Mouse (Mus musculus): ENCODE measurements at regions not wholly inside any gene's neighbourhood (a gene's known extent, or its start where the extent isn't known, plus 50 kb on each side); places are given as distances from the start of the nearest gene placed in this dataset.

- DNase-seq (ENCODE audit: low spot score in 2 of 2): no peak
Observed at GRCm38 (mm10) chr19:6684921-6685320, 142.1 kb upstream of the Slc22a12 start.

DNA sequence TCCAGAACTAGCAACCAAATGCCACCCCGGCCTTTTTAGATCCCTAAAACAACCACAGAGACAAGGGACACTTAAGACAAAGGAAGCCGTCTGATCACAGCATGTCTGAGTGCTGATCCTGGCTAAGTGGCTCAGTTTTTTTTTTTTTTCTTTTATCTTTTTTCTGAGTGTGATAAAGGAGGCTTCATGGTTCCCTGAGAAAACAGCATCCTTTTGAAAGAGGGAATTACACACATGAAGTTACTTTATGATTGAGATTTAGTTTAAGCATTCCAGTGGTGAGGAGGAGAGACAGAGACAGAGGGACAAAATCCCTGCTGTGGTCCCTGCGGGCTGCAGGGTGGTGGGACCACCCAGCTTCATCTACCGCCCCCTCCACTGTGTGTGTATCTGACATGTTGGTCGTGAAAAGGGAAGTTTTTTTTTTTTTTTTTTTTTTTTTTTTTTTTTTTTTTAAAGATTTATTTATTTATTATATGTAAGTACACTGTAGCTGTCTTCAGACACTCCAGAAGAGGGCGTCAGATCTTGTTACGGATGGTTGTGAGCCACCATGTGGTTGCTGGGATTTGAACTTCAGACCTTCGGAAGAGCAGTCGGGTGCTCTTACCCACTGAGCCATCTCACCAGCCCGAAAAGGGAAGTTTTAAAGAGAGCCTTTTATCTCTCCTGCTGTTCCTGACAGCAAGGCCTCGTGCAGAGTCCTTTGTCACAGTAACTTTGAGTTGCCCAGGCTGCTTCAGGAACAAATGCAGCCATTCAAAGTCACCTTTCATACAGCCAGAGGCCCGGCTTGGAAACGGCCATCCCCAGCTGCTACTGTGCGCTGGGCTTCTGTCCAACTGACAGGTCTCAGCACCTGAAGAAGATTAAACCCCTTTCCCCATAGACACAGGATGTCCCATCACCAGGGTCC, 136.8 kb upstream of the Slc22a12 start:
- no peak for DNase-seq (ENCODE audit: low spot score in 2 of 2)

DNA sequence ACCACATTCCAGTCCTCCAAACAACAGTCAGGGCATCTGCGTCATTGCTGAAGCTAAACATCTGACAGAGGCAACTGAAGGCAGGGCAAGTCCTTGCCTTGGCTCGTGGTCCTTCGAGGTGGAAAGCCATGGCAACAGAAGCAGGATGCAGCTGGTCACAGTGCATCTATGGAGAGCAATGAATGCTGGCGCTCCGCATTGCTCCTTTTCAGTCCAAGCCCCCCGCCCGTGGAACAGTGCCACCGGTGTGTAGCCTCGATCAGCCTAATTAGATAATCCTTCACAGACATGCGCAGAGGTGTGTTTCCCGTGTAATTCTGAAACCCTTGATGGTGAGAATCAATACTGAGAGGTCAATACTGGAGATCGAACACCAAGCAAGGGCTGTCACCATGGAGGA, 134.7 kb upstream of the Slc22a12 start:
- no peak for DNase-seq (ENCODE audit: low spot score in 2 of 2)

GRCm38 (mm10) chr19:6675586-6675985, 132.8 kb upstream of the Slc22a12 start:
- DNase-seq (ENCODE audit: low spot score in 2 of 2): no peak

DNA sequence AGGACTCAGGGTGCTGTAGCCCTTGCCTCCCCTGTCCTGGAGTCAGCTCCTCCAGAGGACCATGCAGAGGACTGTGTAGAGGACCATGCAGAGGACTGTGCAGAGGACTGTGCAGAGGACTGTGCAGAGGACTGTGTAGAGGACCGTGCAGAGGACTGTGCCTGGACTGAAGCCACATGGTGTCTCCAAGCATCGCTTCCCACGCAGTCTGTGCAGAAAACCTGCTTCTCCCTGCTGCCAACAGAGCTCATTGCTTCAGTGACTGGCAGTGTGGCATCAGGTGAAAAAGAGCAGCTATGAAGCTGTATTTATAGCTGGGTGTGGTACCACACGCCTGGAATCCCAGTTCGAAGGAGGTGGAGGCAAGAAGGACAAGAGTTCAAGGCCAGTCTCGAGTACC, 128.9 kb upstream of the Slc22a12 start:
- peak; percentile 82 to 88 for DNase-seq (ENCODE audit: low spot score in 2 of 2)

- peak; percentile 57 to 68 for DNase-seq (ENCODE audit: low spot score in 2 of 2)
Observed at GRCm38 (mm10) chr19:6669881-6670280, 127.0 kb upstream of the Slc22a12 start.

GRCm38 (mm10) chr19:6668545-6668944, 125.7 kb upstream of the Slc22a12 start:
- DNase-seq (ENCODE audit: low spot score in 2 of 2): no peak

GRCm38 (mm10) chr19:6666187-6666722, 123.4 kb upstream of the Slc22a12 start:
- no peak for DNase-seq (ENCODE audit: low spot score in 2 of 2)

DNA sequence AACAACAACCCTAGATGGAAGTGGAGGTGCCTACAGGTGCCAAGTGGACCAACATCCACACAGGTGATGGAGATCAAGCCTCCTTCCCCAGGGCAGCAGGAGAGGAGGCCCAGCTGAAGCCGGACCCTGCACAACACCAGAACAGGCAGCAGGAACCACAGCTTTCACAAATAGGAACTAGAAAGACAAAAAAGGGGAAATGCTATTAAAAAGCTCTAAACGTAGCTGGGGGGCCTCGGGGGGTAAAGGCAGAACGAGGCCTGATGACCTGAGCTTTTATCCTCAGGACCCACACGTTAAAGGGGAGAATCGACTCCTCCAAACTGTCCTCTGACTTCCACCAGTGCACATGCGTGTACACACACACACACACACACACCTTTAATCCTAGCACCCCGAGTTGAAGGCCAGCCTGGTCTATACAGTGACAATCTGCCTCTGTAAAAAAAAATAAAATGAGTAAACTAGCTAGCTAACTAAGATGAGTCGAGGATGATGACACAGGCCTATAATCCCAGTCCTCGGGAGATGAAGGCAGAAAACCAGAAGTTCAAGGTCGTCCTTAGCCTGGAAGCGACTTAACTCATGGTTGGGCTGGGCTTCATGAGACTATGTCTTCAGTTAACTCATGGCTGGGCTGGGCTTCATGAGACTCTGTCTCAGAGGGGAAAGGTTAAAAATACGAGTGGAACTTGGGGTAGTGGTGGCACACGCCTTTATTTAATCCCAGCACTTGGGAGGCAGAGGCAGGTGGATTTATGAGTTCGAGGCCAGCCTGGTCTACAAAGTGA, 122.6 kb upstream of the Slc22a12 start:
- no peak for DNase-seq (ENCODE audit: low spot score in 2 of 2)

DNA sequence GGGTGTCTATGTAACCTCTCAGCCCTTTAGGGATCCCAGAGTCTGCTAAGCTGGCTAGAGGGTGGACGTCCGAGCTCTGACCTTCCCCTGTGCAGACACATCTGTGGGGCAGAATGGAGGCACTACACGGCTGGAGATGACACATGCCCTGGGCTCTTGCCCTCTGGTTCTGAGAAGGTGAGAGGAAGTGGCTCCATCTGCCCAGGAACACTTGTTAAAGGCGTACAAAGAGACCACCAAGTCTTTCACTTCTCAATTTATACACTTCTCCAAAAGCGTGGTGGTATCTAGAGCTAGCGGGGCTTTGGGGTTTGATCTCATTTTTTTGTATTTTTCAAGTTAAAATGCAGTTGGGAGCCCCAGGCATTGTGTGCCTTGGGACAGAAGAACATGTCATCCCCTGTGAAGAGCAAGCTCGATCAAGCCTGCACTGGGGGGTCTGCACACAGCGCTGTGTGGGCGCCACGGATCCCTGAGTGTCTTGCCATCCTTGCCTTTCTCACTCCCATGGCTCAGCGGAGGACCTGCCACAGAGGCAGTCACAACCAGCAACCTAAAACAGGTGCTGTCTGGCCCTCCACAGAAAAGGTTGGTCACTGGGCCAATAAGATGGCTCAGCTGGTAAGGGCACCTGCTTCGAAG, 121.6 kb upstream of the Slc22a12 start:
- no peak for DNase-seq (ENCODE audit: low spot score in 2 of 2)

DNA sequence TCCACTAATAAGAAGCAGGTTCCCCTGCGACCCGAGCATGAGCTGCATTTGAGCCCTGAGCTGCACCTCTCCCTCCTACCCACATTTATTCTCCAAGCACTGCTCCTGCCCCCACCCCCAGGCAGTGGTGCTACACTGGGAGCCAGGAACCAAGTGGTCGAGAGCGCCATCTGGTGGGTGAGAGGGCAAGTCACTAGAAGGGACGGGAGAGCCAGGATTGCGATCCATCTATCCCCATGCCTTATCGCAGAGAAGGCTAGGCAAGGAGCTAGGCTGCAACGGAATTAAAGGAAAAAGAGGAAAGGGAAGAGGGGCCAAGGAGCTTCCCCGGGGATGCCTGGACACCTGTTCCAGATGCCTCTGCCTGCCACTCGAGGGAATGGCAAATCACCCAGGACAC, 120.6 kb upstream of the Slc22a12 start:
- DNase-seq (ENCODE audit: low spot score in 2 of 2): peak; percentile 91 to 95

DNA sequence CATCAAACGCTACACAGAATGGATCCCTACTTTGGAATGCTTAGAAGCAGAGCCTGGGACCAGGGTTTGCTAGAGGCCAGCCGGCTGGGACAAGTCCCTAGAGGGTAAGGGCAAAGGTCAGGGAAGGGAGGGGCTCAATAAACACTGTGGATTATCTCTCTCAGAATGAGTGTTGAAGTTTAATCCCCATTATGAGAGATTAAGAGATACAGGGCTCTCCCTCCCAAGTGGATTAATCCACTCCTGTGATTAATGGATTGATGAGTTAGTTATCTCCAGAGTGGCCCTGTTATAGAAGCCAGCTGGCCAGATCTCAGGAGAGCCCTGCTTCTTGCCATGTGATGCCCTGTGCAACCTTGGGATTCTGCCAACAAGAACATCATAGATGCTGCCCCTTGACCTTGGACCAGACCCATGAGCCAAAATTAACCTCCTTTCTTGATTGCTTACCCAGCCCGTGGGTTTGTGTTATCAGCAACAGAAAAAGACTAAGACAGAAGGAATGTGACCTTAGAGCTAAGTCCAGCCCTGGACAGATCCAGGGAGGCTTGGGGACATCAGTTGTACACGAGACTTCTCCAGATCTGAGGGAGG, 119.6 kb upstream of the Slc22a12 start:
- DNase-seq (ENCODE audit: low spot score in 2 of 2): no peak

- no peak for DNase-seq (ENCODE audit: low spot score in 2 of 2)
Observed at GRCm38 (mm10) chr19:6661508-6661871, 118.7 kb upstream of the Slc22a12 start.

GRCm38 (mm10) chr19:6660723-6661507, 118.1 kb upstream of the Slc22a12 start:
- DNase-seq (ENCODE audit: low spot score in 2 of 2): no peak

DNA sequence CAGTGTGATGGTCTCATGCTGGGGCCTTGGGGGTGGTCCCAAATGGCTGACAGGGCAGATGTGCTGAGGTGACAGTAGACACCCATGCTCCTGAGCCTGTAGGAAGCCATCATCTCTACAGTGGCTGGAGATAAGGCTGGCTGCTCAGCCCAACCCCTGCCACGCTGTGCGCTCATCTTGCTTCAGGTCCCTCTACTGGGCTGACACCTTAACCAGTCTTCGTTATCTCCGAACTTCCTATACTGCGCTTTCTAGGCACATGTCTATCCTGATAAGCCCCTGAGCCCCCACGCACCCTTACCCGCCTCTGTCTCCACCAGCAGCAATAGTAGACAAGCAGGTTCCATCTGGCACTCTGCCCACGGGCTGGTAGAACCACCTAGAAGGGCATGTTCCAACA, 117.3 kb upstream of the Slc22a12 start:
- DNase-seq (ENCODE audit: low spot score in 2 of 2): no peak

- DNase-seq (ENCODE audit: low spot score in 2 of 2): no peak
Observed at GRCm38 (mm10) chr19:6654550-6654949, 111.7 kb upstream of the Slc22a12 start.

GRCm38 (mm10) chr19:6652775-6653174, 109.9 kb upstream of the Slc22a12 start:
- no peak for DNase-seq (ENCODE audit: low spot score in 2 of 2)

- DNase-seq (ENCODE audit: low spot score in 2 of 2): no peak
Observed at GRCm38 (mm10) chr19:6651192-6651591, 108.4 kb upstream of the Slc22a12 start.

- DNase-seq (ENCODE audit: low spot score in 2 of 2): no peak
Observed at GRCm38 (mm10) chr19:6649885-6650284, 107.1 kb upstream of the Slc22a12 start.

- DNase-seq (ENCODE audit: low spot score in 2 of 2): no peak
Observed at GRCm38 (mm10) chr19:6647686-6648085, 104.9 kb upstream of the Slc22a12 start.

- no peak for DNase-seq (ENCODE audit: low spot score in 2 of 2)
Observed at GRCm38 (mm10) chr19:6647216-6647615, 104.4 kb upstream of the Slc22a12 start.

Measured in right cerebral cortex, postnatal 10 days (tissue).